Mouse (Mus musculus): ENCODE data around the gene Gstz1. TPM values are rescaled to one million over a fixed set of nuclear protein-coding genes. Genes with fewer than 3 reads are reported as not detected.
"Not testable (repeated sequence)": the region's sequence is repeated elsewhere in the genome, so short reads cannot be mapped to it uniquely, and the experiment has no call there.

Gene Gstz1
- 10 to 100 TPM; 35.6 to 42.6 TPM for total RNA-seq (2021)
- long read RNA-seq, experiment 1, transcript Gstz1-201 (9 exons, 1,656 nt), result major isoform, 58 of 71 reads
- long read RNA-seq, experiment 1, partial matches to known transcripts, result 6 of 71 reads
- long read RNA-seq, experiment 1, other reads (novel, unspliced or antisense), result 5 of 71 reads
- long read RNA-seq, experiment 2, transcript Gstz1-201 (9 exons, 1,656 nt), result major isoform, 42 of 66 reads
- long read RNA-seq, experiment 2, partial matches to known transcripts, result 6 of 66 reads
- long read RNA-seq, experiment 2, other reads (novel, unspliced or antisense), result 17 of 66 reads

DNA sequence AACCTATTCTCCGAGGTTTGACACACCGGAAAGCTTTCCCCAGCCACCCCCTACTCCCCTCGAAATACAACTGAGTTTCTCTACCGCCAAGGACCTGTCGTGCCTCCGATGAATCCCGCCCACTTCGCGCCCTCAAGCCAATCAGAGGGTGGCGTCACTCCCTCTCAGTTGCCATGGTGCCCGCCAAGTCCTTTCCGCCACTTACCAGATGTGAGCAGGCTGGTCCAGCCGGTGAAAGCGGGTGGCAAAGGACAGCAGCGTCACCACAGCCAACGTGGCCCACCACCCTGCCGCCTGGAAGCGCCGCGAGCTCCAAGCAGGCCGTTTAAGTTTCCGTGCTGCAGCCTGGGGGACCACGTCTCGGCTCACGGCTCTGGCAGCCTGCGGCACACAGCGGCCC, at the start of gene Gstz1:
Gene Gstz1, plus strand, starts transcription at position 200 of the 400 bp plus-strand sequence.
- DNase-seq (ENCODE audit: low spot score), result peak; percentile 88

DNA sequence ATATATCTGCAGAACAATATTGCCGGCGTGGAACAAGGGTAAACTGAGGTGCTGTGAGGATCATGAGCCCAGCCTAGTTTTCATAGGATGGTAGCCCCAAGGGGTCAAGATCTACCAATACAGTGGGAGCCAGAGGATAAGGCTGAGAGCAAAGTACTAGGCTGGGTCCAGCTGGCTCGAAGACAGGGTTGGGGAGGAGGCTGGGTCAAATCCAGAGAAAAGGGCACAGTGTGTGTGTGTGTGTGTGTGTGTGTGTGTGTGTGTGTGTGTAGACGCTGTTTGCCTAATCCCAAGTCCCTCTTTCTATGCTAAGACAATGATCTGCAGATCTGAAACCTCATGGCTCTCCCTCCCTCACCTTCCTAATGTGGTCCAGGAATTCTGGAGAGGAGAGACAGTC, 46.6 kb upstream of the Gstz1 start:
- no peak for DNase-seq (ENCODE audit: low spot score)

DNA sequence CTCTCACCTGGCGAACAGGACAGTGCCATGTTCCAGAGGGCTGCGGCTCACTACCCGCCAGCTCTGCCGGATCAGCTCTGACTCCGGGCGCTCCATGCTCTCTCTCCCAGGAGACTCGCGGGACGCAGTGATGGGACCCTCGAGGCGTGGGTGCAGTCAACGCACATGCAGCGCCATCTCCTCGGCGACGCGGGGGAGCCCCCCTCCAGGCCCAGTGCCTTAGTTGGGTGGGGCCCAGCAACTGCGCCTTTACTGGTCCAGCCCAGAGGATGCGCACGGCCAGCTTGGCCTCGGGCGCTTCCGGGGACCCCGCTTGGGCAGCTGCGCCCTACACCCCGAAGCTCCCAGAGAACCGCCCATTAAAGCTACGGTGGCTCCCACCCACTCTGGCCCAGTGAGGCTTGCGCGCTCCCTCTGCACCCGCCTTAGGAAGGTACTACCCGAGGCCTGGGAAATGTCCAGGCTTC, 44.8 kb upstream of the Gstz1 start, which contains the start of gene Ngb:
Gene Ngb, minus strand, starts transcription at position 375 of the 467 bp plus-strand sequence.
- no peak for DNase-seq (ENCODE audit: low spot score)

DNA sequence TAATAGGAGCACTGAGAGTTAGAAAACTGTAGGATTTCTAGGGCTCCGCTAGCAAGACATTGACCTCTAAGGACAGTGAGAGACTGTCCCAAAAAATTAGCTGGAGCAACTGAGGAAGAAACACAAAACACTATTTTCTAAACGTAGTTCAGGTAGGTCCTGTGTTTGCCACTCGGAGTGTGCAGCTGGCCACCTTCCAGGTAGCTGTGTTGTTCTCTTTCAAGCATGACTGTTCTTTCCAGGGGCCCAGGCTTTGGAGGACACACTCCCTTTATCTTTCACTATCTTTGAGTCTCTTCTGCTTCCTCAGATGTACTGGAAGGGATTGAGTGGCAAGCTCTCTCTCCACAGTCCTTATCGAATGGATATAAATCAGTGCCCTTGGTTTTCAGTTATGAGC, 43.5 kb upstream of the Gstz1 start:
- no peak for DNase-seq (ENCODE audit: low spot score)

- no peak for DNase-seq (ENCODE audit: low spot score)
Observed at GRCm38 (mm10) chr12:87104796-87105195, 42.2 kb upstream of the Gstz1 start.

DNA sequence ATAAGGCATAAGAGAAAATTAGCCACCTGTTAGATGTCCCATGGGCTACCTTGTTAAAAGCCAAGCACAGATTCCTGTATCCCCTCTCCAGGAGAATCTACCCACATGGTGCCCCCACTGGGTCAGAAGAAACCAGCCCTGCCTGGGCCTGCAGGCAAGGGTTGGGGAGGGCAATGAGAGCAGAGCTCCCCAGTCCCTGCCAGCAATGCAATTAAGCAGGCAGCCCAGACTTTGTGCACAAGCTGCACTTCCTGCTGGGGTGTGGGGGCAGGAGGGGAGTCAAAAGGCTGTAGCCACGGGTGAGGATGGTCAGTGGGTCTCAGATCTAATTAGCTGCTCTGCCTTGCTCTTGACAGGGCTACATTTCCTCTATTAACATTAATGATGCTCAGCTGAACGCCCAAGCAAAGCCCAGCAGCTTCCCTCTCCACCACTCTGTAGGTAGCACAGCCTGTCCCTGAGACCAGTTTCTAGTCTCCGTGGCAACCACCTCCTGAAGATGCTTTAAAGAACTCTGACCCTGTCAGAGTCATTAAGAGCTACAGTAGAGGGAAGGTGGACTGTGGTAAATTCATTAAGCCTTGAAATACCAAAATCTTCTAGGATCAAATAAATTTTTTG, 39.5 kb upstream of the Gstz1 start:
- no peak for DNase-seq (ENCODE audit: low spot score)

GRCm38 (mm10) chr12:87121918-87122589, 24.9 kb upstream of the Gstz1 start:
- DNase-seq (ENCODE audit: low spot score), result no peak

DNA sequence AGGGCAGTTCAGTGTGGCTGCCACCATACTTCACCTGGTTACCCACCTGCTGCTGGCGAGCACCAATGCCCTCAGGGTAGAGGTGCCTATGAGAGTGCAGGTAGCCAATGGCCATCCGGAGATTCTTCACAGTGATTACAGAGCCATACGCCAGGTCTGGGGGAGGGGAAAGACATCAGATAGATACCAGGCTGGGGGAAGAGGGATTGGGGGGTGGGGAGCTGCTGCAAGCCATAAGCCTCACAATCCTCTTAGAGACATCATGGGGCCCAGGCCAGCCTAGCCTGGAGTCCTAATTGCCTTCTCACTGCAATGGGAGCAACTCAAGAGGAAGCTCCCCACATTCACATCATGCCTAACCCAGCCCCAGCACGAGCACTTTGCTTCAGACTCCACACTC, 19.7 kb upstream of the Gstz1 start:
- DNase-seq (ENCODE audit: low spot score), result no peak

DNA sequence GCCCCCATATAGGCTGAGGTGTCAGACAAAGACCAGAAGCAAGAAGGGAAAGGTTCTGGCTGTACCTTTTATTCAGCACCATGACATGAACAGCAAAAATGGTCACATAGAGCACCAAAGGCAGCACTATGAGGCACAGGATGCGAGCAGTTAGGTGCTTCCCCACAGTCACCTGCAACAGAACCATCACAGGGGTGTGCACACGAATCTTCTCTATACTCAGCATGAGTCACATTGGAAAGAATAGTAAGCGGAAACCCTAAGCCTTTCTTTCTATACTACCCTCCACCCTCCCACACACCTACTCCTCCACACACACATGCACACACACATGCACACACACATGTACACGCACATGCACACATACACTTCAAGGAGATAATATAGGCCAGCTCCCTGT, 16.7 kb upstream of the Gstz1 start:
- DNase-seq (ENCODE audit: low spot score), result no peak

DNA sequence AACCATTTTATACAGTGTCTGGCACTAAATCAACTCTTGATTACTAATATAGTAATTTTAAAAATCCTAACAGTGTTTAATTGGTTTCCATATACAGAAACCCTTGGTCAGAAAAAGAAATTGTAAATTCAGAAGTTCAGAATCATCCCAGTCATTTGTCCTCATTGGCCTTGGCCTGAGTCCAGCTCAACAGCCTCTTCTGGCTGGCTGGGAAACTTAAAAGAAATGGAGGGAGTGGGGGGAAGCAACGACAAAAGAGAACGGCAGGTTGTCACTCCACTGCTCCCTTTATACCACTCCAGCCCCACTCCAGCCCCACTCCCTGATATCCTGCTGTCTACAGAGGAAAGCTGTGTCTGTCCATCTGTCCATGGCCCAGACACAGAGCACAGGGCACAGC, 15.8 kb upstream of the Gstz1 start:
- DNase-seq (ENCODE audit: low spot score), result no peak

DNA sequence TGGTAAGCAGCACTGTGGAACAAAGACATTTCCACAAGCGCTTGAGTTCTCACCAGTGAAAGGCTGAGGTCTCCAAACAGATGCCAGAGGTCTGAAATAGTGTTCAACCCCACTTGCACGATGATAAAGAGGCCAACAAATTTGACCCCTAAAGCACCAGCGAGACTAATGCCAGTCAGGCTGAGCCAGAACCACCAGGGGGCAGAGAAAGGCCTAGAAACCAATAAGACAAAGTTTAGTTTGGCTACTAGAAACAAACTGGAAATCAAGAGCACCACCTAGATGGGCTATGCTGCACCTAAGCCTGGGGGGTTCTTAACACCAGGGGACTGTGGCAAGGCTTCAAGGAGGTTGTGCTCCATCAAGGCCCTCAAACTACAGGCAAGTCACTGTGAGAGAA, 15.3 kb upstream of the Gstz1 start:
- DNase-seq (ENCODE audit: low spot score), result no peak

- no peak for DNase-seq (ENCODE audit: low spot score)
Observed at GRCm38 (mm10) chr12:87132210-87132609, 14.8 kb upstream of the Gstz1 start.

DNA sequence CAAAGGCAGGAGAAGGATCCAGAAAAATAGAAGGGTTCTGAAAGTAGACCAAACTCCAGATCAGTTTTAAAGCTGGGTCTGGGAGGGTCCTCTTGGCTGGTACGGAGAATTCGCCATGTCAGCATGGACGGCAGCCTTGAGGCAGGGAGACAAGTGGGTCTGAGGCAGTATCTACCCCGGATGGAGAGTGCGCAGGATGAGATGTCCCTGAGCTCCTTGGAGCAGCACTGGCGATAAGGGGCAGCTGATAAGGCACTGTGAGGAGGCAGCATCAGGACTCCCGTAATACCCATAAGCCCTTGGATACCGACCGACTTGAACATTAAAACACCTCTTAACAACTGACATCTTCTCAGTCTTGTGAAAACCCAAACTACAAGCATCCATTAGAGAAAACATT, 14.2 kb upstream of the Gstz1 start:
- no peak for DNase-seq (ENCODE audit: low spot score)

GRCm38 (mm10) chr12:87137439-87138341, 9.3 kb upstream of the Gstz1 start:
- no peak for DNase-seq (ENCODE audit: low spot score)

DNA sequence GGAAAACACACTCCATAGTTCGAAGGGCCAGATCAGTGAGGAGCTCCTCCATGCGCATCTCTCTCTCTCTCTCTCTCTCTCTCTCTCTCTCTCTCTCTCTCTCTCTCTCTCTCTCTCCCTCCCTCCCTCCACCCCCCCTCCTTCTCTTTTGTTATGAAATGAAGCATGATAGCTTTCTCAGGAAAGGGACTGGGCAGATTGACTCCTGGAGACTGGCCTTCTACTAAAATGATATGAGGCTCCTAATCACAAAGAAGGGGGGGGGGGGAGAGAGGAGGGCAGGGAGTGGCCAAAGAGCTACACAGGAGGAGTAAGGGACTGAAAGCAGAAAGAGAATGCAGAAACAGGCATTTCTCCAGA, 8.6 kb upstream of the Gstz1 start:
- DNase-seq (ENCODE audit: low spot score), result no peak

- no peak for DNase-seq (ENCODE audit: low spot score)
Observed at GRCm38 (mm10) chr12:87138768-87139167, 8.2 kb upstream of the Gstz1 start.

- DNase-seq (ENCODE audit: low spot score), result no peak
Observed at GRCm38 (mm10) chr12:87142156-87142555, 4.8 kb upstream of the Gstz1 start.

GRCm38 (mm10) chr12:87147395-87148089, 577 bp downstream of the Gstz1 start, which contains the start of gene Pomt2:
Gene Pomt2 (minus strand): TSS chr12:87147968.
- peak; percentile 95 for DNase-seq (ENCODE audit: low spot score)

DNA sequence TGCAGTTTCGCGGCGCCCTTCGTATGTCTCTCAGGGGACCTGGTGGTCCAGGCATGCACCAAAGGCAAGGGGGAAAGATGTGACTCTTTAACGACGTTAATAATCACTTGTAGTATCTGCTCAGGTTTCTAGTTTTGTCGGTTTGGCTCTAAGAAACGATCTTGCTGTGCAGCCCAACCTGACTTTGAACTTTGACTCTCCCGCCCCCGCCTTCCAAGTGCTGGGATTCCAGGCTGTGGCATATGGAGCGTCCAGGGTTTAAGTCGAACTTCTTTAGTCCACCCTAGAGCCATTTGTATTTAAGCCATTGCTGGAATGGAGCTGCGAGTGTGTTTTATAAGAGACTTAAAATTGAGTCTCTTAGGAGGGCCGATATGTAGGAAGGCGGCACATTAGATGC, 1.2 kb downstream of the Gstz1 start:
- no peak for DNase-seq (ENCODE audit: low spot score)

DNA sequence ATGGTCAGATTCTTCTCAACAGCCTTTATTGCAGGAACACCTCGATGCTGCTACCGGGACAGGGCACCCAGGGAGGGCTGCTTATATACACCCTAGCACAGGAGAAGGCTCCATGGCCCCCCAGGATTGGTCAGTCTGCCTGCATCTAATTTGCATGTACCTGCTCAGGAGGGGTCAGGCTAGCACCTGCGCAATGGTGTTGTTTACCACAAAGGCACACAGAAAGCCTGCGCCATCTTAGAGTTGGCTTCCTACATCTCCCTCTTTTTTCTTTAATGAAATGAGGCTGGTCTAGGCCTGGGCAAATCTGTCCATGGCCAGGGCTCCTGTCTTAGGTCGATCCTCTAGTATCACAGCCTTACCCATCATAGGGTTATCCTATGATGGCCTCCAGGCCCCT, 2.5 kb downstream of the Gstz1 start:
- DNase-seq (ENCODE audit: low spot score), result no peak

GRCm38 (mm10) chr12:87154448-87154847, 7.5 kb downstream of the Gstz1 start:
- not testable (repeated sequence) for DNase-seq (ENCODE audit: low spot score)

All from gastrocnemius, adult 18-20 months (tissue).